Mouse (Mus musculus) ES-E14 (cell line): ENCODE results near the gene Tns3. TPM values are rescaled to one million over a fixed set of nuclear protein-coding genes. Genes with fewer than 3 reads are reported as not detected.

ENCODE experiments used
- DNase-seq: peaks from one replicate; pipeline ENCODE4 v3.0.0-alpha.2; 2013; ENCODE audit warnings: low read depth, low spot score
- H3K27ac ChIP-seq: 2 replicates; pipeline ENCODE4 v1.5.1; 2012; ENCODE audit warnings: low read depth, mild to moderate bottlenecking, low read length, moderate library complexity, mixed read lengths; ENCODE audit not compliant: poor library complexity, insufficient read depth, severe bottlenecking
- H3K36me3 ChIP-seq: 2 replicates; pipeline ENCODE4 v1.6.1; 2012; ENCODE audit warnings: mild to moderate bottlenecking, low read length, moderate library complexity, mixed read lengths; ENCODE audit not compliant: control insufficient read depth, poor library complexity, insufficient read depth, severe bottlenecking
- H3K4me1 ChIP-seq, 2 experiments: fragments of 150-350 bp in 1 of 2; sonication (generic) in 1 of 2; 2 replicates each; pipeline ENCODE4 v1.6.1; 2012; ENCODE audit warnings: low read length in 2 of 2, mild to moderate bottlenecking in 1 of 2, mixed read lengths in 1 of 2; ENCODE audit not compliant: control insufficient read depth in 2 of 2, insufficient read depth in 2 of 2, poor library complexity in 1 of 2
- H3K4me3 ChIP-seq, 2 experiments: fragments of 150-350 bp in 1 of 2; sonication (generic) in 1 of 2; 2 replicates each; pipeline ENCODE4 v1.5.1; 2012; ENCODE audit warnings: low read length in 2 of 2, low read depth in 1 of 2, mild to moderate bottlenecking in 1 of 2, mixed read lengths in 1 of 2; ENCODE audit not compliant: insufficient read depth in 1 of 2, poor library complexity in 1 of 2, severe bottlenecking in 1 of 2
- H3K9ac ChIP-seq: 2 replicates; pipeline ENCODE4 v1.6.1; 2012; ENCODE audit warnings: low read depth, mild to moderate bottlenecking, low read length, mixed read lengths; ENCODE audit not compliant: poor library complexity, insufficient read depth, severe bottlenecking
- H3K9me3 ChIP-seq: fragments of 150-350 bp; sonication (generic); 2 replicates; pipeline ENCODE4 v1.6.1; 2012; ENCODE audit warnings: low read depth, mild to moderate bottlenecking, low read length; ENCODE audit not compliant: control insufficient read depth, insufficient read depth
- CHD2 ChIP-seq: IDR thresholded peaks from 2 replicates; pipeline ENCODE4 v1.6.1; 2014; ENCODE audit warnings: mild to moderate bottlenecking, low read depth, low read length, inconsistent platforms
- HCFC1 ChIP-seq: IDR thresholded peaks from 2 replicates; pipeline ENCODE4 v1.6.1; 2012; ENCODE audit warnings: low read length, inconsistent platforms, borderline replicate concordance; ENCODE audit not compliant: insufficient read depth
- MAFK ChIP-seq: IDR thresholded peaks from 2 replicates; pipeline ENCODE4 v1.6.1; 2014; ENCODE audit warnings: mild to moderate bottlenecking, low read depth, low read length, inconsistent platforms; ENCODE audit not compliant: insufficient read depth
- ZC3H11A ChIP-seq: IDR thresholded peaks from 2 replicates; pipeline ENCODE4 v1.6.1; 2012; ENCODE audit warnings: low read depth, mild to moderate bottlenecking, inconsistent platforms, low read length, borderline replicate concordance
- ZNF384 ChIP-seq: IDR thresholded peaks from 2 replicates; pipeline ENCODE4 v1.6.1; 2012; ENCODE audit warnings: low read depth, low read length, inconsistent platforms
- in situ Hi-C, 2 experiments: fragments of 600-800 bp; cut with MboI; formaldehyde crosslinking; loops; one replicate each; pipeline ENCODE4 v1.15.1; 2025; ENCODE audit warnings: low sequenced_read_pairs in 2 of 2, inconsistent platforms in 1 of 2; ENCODE audit not compliant: unreplicated experiment in 2 of 2
- total RNA-seq: library from RNA; depleted of rRNA; stranded (reverse); fragments of 300-350 nt; gene quantifications from 2 replicates; pipeline ENCODE4 v1.2.3, GENCODE M21; 2012

Tns3 gene
- total RNA-seq, 1 experiment, result 111 TPM

- Histone ChIP-seq H3K4me3 (peak overlapping the region in 1 of 2 experiments; percentile 32; a peak in 1 of 4 replicates), H3K36me3 (peaks cover 55% of the 10 kb centered on the region), H3K4me1 (peaks cover 6 to 12% of the 10 kb centered on the region in 2 experiments; a peak in 3 of 4 replicates), H3K9ac (no peak overlapping the region), H3K27ac (no peak overlapping the region), H3K9me3 (no peaks in the 10 kb centered on the region)
- no peak for DNase-seq
- no peak for TF ChIP-seq HCFC1
- TF ChIP-seq ZNF384, result no peak
- TF ChIP-seq MAFK, result no peak
- no peak for TF ChIP-seq ZC3H11A
- TF ChIP-seq CHD2, result no peak
- in situ Hi-C loops, result no loop called here
Observed at GRCm38 (mm10) chr11:8503735-8504134, 160.6 kb downstream of the Tns3 start.

- peaks cover 49% of the 10 kb centered on the region for H3K36me3 ChIP-seq
Observed at GRCm38 (mm10) chr11:8500855-8501254, 163.5 kb downstream of the Tns3 start.

DNA sequence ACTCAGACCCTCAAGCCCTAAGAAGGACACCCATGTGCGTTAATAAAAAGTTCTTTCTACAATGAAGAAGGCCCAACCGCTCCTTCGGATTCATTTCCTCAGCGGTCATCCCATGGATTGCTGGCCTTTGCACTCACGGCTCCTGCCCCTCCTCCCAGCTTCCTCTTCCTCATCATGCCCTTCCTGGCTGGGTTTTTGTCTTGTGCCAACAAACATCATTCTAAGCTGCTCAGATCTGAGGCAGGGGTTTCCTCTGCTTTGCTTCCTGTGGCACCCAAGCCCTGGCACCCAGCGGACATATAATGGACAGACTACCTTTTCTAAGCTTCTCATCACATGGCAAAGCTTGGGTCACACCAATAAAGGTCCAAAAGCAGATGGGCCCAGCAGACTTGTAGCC is 167.2 kb downstream of the Tns3 start:
- H3K9ac ChIP-seq, result no peak overlapping the region
- no peak for DNase-seq
- no peak overlapping the region for H3K27ac ChIP-seq
- TF ChIP-seq ZNF384 (no peak), MAFK (no peak), ZC3H11A (no peak), HCFC1 (no peak), CHD2 (no peak)
- H3K36me3 ChIP-seq, result peaks cover 53% of the 10 kb centered on the region
- H3K9me3 ChIP-seq, result no peaks in the 10 kb centered on the region
- no peaks in the 10 kb centered on the region for H3K4me1 ChIP-seq
- no peak overlapping the region for H3K4me3 ChIP-seq
- in situ Hi-C loops, result no loop called here

More at GRCm38 (mm10) chr11:8500855-8501254, 163.5 kb downstream of the Tns3 start:
- in situ Hi-C loops, result no loop called here
- TF ChIP-seq CHD2 (no peak), ZC3H11A (no peak), MAFK (no peak), ZNF384 (no peak)
- Histone ChIP-seq H3K4me1 (peaks cover 6 to 12% of the 10 kb centered on the region in 2 experiments; a peak in 3 of 4 replicates), H3K4me3 (no peak overlapping the region), H3K9me3 (no peaks in the 10 kb centered on the region), H3K9ac (no peak overlapping the region), H3K27ac (no peak overlapping the region)
- no peak for DNase-seq

DNA sequence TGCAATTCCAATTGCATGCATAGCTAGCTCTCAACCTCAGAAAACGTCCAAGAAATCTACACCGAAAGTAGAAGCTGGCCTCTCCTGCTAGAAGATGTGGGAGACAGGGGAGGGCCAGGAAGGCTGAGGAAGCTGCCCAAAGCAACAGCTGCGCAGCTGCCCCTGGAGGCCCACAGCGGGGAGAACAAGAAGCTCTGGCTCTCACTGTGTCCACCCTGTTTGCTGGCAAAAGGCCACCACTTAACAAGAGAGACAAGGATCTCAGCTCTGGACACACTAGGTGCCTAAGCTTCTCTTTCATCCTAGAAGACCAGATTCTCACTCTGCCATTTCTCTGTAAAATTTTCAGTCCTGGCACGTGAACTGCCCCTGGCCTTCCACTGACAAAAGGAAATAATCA is 167.6 kb downstream of the Tns3 start:
- Histone ChIP-seq H3K36me3 (peaks cover 54% of the 10 kb centered on the region), H3K9ac (no peak overlapping the region), H3K27ac (no peak overlapping the region), H3K9me3 (no peaks in the 10 kb centered on the region), H3K4me3 (no peak overlapping the region), H3K4me1 (no peaks in the 10 kb centered on the region)
- in situ Hi-C loops, result no loop called here
- no peak for DNase-seq
- TF ChIP-seq MAFK (no peak), ZNF384 (no peak), HCFC1 (no peak), ZC3H11A (no peak), CHD2 (no peak)

- TF ChIP-seq HCFC1 (no peak), ZC3H11A (no peak), MAFK (no peak), CHD2 (no peak), ZNF384 (no peak)
- Histone ChIP-seq H3K9me3 (no peaks in the 10 kb centered on the region), H3K9ac (no peak overlapping the region), H3K36me3 (peaks cover 56% of the 10 kb centered on the region), H3K4me1 (no peaks in the 10 kb centered on the region), H3K4me3 (no peak overlapping the region), H3K27ac (no peak overlapping the region)
- DNase-seq, result no peak
- in situ Hi-C loops, result no loop called here
Observed at GRCm38 (mm10) chr11:8495801-8496200, 168.5 kb downstream of the Tns3 start.
